Mouse (Mus musculus) limb, embryonic 11.5 days (tissue): ENCODE data around the gene Atf1. TPM values are rescaled to one million over a fixed set of nuclear protein-coding genes. Genes with fewer than 3 reads are reported as not detected.

Experiments
- ATAC-seq: fragments of 200-750 bp; cut with Nextera tagmentation; 2 replicates; pipeline ENCODE4 v1.8.0; 2017; ENCODE audit warnings: low read depth; ENCODE audit not compliant: insufficient number of reproducible peaks, low FRiP score, low TSS enrichment
- DNase-seq: peaks from one replicate; pipeline ENCODE4 v3.0.0-alpha.2; 2015; ENCODE audit warnings: low spot score
- H3K27ac ChIP-seq: fragments of 300-500 bp; sonication (generic); replicated peaks from 2 replicates; pipeline ENCODE4 v1.5.1; 2014; ENCODE audit warnings: low read depth, mild to moderate bottlenecking, low read length
- H3K27me3 ChIP-seq: fragments of 300-500 bp; sonication (generic); 2 replicates; pipeline ENCODE4 v1.6.1; 2014; ENCODE audit warnings: mild to moderate bottlenecking, low read length, mixed read lengths; ENCODE audit not compliant: control insufficient read depth, insufficient read depth
- H3K36me3 ChIP-seq: fragments of 300-500 bp; sonication (generic); 2 replicates; pipeline ENCODE4 v1.6.1; 2014; ENCODE audit warnings: mild to moderate bottlenecking, low read length, moderate library complexity, mixed read lengths; ENCODE audit not compliant: control insufficient read depth, insufficient read depth
- H3K4me1 ChIP-seq: fragments of 300-500 bp; sonication (generic); 2 replicates; pipeline ENCODE4 v1.6.1; 2014; ENCODE audit warnings: low read length, mixed read lengths; ENCODE audit not compliant: control insufficient read depth, insufficient read depth
- H3K4me2 ChIP-seq: fragments of 300-500 bp; sonication (generic); 2 replicates; pipeline ENCODE4 v1.6.1; 2014; ENCODE audit warnings: low read depth, mild to moderate bottlenecking, moderate library complexity; ENCODE audit not compliant: severe bottlenecking
- H3K4me3 ChIP-seq: fragments of 300-500 bp; sonication (generic); 2 replicates; pipeline ENCODE4 v1.5.1; 2014; ENCODE audit warnings: low read depth, low read length
- H3K9ac ChIP-seq: fragments of 300-500 bp; sonication (generic); 2 replicates; pipeline ENCODE4 v1.6.1; 2014; ENCODE audit warnings: mild to moderate bottlenecking, low read length
- H3K9me3 ChIP-seq: fragments of 300-500 bp; sonication (generic); 2 replicates; pipeline ENCODE4 v1.6.1; 2016; ENCODE audit warnings: low read length; ENCODE audit not compliant: control insufficient read depth
- whole genome bisulfite sequencing: fragments of 180-500 bp; shearing (Covaris S2); extraction: QIAGEN DNeasy Blood & Tissue Kit; methylation state at CpG from one replicate; pipeline ENCODE4 v1.1.7; 2014; 5-methylcytosine and 5-hydroxymethylcytosine counted together
- polyA plus RNA-seq: library from polyadenylated mRNA; unstranded; fragments of >200 nt; fragmentation: Nextera tagmentation; extraction: Ambion mirVana; gene quantifications from 2 replicates; pipeline ENCODE4 v1.2.1, GENCODE M21; 2014

Atf1 gene
- polyA plus RNA-seq, 1 experiment from 2014 or later, result 44.5 TPM

GRCm38 (mm10) chr15:100202431-100203015, 25.1 kb upstream of the Atf1 start:
- Histone ChIP-seq H3K4me3 (no peak overlapping the region), H3K4me1 (no peaks in the 10 kb centered on the region), H3K9ac (no peak overlapping the region), H3K27ac (no peak overlapping the region), H3K27me3 (no peaks in the 10 kb centered on the region), H3K4me2 (no peak overlapping the region), H3K9me3 (no peaks in the 10 kb centered on the region), H3K36me3 (peaks cover 2% of the 10 kb centered on the region; the same call in 1 of the 2 replicates)
- DNase-seq (no peak), ATAC-seq (no peak)
- WGBS, result 90% methylated on average over 4 of the region's 4 CpGs

GRCm38 (mm10) chr15:100204574-100204973, 23.0 kb upstream of the Atf1 start:
- Histone ChIP-seq H3K9ac (no peak overlapping the region), H3K36me3 (peaks cover 6% of the 10 kb centered on the region; the same call in 1 of the 2 replicates), H3K27ac (no peak overlapping the region), H3K4me1 (no peaks in the 10 kb centered on the region), H3K27me3 (no peaks in the 10 kb centered on the region), H3K4me2 (no peak overlapping the region), H3K4me3 (no peak overlapping the region), H3K9me3 (no peaks in the 10 kb centered on the region)
- DNase-seq (no peak), ATAC-seq (no peak)
- 78% methylated on average over 1 of the region's 1 CpGs for WGBS

GRCm38 (mm10) chr15:100210013-100210412, 17.6 kb upstream of the Atf1 start:
- no peak overlapping the region for H3K4me3 ChIP-seq
- H3K36me3 ChIP-seq, result peaks cover 23% of the 10 kb centered on the region
- no peak for ATAC-seq
- no peak for DNase-seq
- H3K27ac ChIP-seq, result no peak overlapping the region
- 95% methylated on average over 3 of the region's 3 CpGs for WGBS
- H3K4me1 ChIP-seq, result no peaks in the 10 kb centered on the region
- no peak overlapping the region for H3K9ac ChIP-seq
- no peak overlapping the region for H3K4me2 ChIP-seq
- no peaks in the 10 kb centered on the region for H3K9me3 ChIP-seq
- H3K27me3 ChIP-seq, result no peaks in the 10 kb centered on the region

DNA sequence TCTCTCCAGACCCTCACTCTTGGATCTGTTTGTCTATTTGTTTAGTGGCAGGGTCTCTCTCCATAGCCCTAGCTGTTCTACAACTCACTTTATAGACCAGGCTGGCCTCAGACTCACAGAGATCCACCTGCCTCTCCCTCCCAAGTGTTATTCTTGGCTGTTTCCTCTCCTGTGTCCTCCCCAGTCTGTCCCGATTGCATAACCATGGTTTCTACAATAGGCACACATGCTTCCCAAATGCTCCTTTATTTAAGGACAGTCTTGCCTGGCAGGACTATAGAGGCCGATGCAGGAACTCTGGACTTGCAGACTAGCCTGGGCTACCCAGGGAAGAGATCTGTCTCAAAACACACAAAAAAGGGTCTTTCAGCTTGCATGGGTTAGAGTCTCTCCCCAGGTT, 14.3 kb upstream of the Atf1 start:
- H3K4me3 ChIP-seq, result no peak overlapping the region
- ATAC-seq (no peak), DNase-seq (no peak)
- no peak overlapping the region for H3K9ac ChIP-seq
- H3K36me3 ChIP-seq, result peaks cover 32% of the 10 kb centered on the region
- no peak overlapping the region for H3K4me2 ChIP-seq
- 97% methylated on average over 2 of the region's 2 CpGs for WGBS
- no peaks in the 10 kb centered on the region for H3K4me1 ChIP-seq
- H3K9me3 ChIP-seq, result no peaks in the 10 kb centered on the region
- H3K27ac ChIP-seq, result no peak overlapping the region
- H3K27me3 ChIP-seq, result no peaks in the 10 kb centered on the region

DNA sequence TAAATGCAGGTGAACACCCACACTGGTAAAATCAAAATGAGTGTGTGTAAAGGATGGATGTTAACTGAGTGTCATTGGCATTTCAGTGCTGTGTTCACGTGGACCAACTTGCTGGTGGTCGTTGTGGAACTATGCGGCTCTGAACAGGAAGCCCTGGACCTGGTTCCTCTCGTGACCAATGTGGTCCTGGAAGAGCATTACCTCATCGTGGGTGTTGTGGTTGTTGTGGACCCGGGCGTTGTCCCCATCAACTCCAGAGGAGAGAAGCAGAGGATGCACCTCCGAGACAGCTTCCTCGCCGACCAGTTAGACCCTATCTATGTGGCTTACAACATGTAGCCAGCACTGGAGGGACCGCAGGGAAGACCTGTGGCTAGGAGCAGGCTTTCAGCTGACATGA, 12.5 kb upstream of the Atf1 start:
- H3K4me1 ChIP-seq, result no peaks in the 10 kb centered on the region
- no peaks in the 10 kb centered on the region for H3K9me3 ChIP-seq
- DNase-seq (no peak), ATAC-seq (no peak)
- H3K27me3 ChIP-seq, result no peaks in the 10 kb centered on the region
- H3K27ac ChIP-seq, result no peak overlapping the region
- no peak overlapping the region for H3K4me3 ChIP-seq
- H3K36me3 ChIP-seq, result peaks cover 26% of the 10 kb centered on the region
- no peak overlapping the region for H3K4me2 ChIP-seq
- no peak overlapping the region for H3K9ac ChIP-seq
- WGBS, result 97% methylated on average over 11 of the region's 11 CpGs

GRCm38 (mm10) chr15:100216173-100216572, 11.4 kb upstream of the Atf1 start:
- Histone ChIP-seq H3K36me3 (peaks cover 19% of the 10 kb centered on the region), H3K9ac (no peak overlapping the region), H3K27me3 (no peaks in the 10 kb centered on the region), H3K4me1 (no peaks in the 10 kb centered on the region), H3K4me3 (no peak overlapping the region), H3K9me3 (no peaks in the 10 kb centered on the region), H3K27ac (no peak overlapping the region), H3K4me2 (no peak overlapping the region)
- WGBS, result 95% methylated on average over 9 of the region's 9 CpGs
- no peak for DNase-seq
- ATAC-seq, result no peak

GRCm38 (mm10) chr15:100218018-100218417, 9.6 kb upstream of the Atf1 start:
- H3K9ac ChIP-seq, result no peak overlapping the region
- H3K4me1 ChIP-seq, result no peaks in the 10 kb centered on the region
- H3K27ac ChIP-seq, result no peak overlapping the region
- DNase-seq, result no peak
- no peaks in the 10 kb centered on the region; the same call in 1 of the 2 replicates for H3K9me3 ChIP-seq
- H3K27me3 ChIP-seq, result no peaks in the 10 kb centered on the region
- H3K4me3 ChIP-seq, result no peak overlapping the region
- no peak for ATAC-seq
- peaks cover 11% of the 10 kb centered on the region; the same call in 1 of the 2 replicates for H3K36me3 ChIP-seq
- 98% methylated on average over 3 of the region's 3 CpGs for WGBS
- H3K4me2 ChIP-seq, result no peak overlapping the region

DNA sequence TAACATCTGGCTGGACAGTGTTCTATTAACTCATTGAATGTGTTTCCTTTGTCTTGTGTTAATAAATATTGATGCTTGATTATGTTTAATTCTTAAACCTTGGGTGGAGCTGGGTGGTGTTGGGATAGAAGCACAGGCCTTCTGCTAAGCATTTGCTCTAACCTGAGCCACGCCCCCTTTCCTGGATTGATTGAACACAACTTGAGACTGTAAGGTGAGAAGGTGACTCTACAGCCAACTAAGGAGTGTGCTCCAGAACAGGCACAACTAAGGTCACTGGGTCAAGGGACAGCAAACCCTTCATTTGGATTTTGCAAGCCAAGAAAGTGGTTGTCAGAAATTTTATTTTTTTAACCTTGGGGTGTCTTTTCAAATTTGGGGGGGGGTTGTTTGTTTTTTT, 8.2 kb upstream of the Atf1 start:
- Histone ChIP-seq H3K27me3 (no peaks in the 10 kb centered on the region), H3K27ac (no peak overlapping the region), H3K9ac (no peak overlapping the region), H3K4me3 (no peak overlapping the region), H3K4me2 (no peak overlapping the region), H3K9me3 (no peaks in the 10 kb centered on the region; the same call in 1 of the 2 replicates), H3K4me1 (no peaks in the 10 kb centered on the region), H3K36me3 (peaks cover 11% of the 10 kb centered on the region; the same call in 1 of the 2 replicates)
- DNase-seq, result peak; percentile 31
- 57% methylated on average over 1 of the region's 1 CpGs for WGBS
- no peak for ATAC-seq

- Histone ChIP-seq H3K9me3 (no peaks in the 10 kb centered on the region; the same call in 1 of the 2 replicates), H3K4me2 (no peak overlapping the region), H3K4me3 (no peak overlapping the region), H3K4me1 (no peaks in the 10 kb centered on the region), H3K9ac (no peak overlapping the region), H3K27ac (no peak overlapping the region), H3K36me3 (peaks cover 2% of the 10 kb centered on the region; the same call in 1 of the 2 replicates), H3K27me3 (no peaks in the 10 kb centered on the region)
- DNase-seq, result no peak
- 92% methylated on average over 7 of the region's 7 CpGs for WGBS
- ATAC-seq, result no peak
Observed at GRCm38 (mm10) chr15:100220916-100221315, 6.7 kb upstream of the Atf1 start.
